Mouse (Mus musculus) testis, adult 2 months (tissue): Measurements from ENCODE around the gene Cd82. TPM values are rescaled to one million over a fixed set of nuclear protein-coding genes. Genes with fewer than 3 reads are reported as not detected.
A peak's percentile ranks its signal among the peaks of the same experiment; 100 is the strongest.

Experiments used
- H3K27ac ChIP-seq: fragments of 200-500 bp; 2 replicates; pipeline ENCODE4 v1.5.1; 2012; ENCODE audit warnings: low read depth, low read length; ENCODE audit not compliant: control insufficient read depth, insufficient read depth
- H3K27me3 ChIP-seq: fragments of 200-500 bp; 2 replicates; pipeline ENCODE4 v1.6.1; 2012; ENCODE audit warnings: mild to moderate bottlenecking, low read length, moderate library complexity; ENCODE audit not compliant: control insufficient read depth, insufficient read depth
- H3K36me3 ChIP-seq: fragments of 200-500 bp; 2 replicates; pipeline ENCODE4 v1.6.1; 2012; ENCODE audit warnings: mild to moderate bottlenecking, low read length; ENCODE audit not compliant: control insufficient read depth, insufficient read depth
- H3K4me1 ChIP-seq: fragments of 200-500 bp; 2 replicates; pipeline ENCODE4 v1.6.1; 2012; ENCODE audit warnings: low read length; ENCODE audit not compliant: control insufficient read depth, insufficient read depth
- H3K4me3 ChIP-seq: fragments of 200-500 bp; 2 replicates; pipeline ENCODE4 v1.5.1; 2012; ENCODE audit warnings: low read depth, mild to moderate bottlenecking, low read length, moderate library complexity, mixed read lengths; ENCODE audit not compliant: control insufficient read depth
- CTCF ChIP-seq: fragments of 200-500 bp; IDR thresholded peaks from 2 replicates; pipeline ENCODE4 v1.5.1; 2012; ENCODE audit warnings: low read depth, mild to moderate bottlenecking, inconsistent platforms, low read length, moderate library complexity; ENCODE audit not compliant: control insufficient read depth, insufficient read depth, insufficient replicate concordance
- POLR2A ChIP-seq: fragments of 200-500 bp; IDR thresholded peaks from 2 replicates; pipeline ENCODE4 v1.6.1; 2012; ENCODE audit warnings: low read depth, mild to moderate bottlenecking, inconsistent platforms, low read length, moderate library complexity; ENCODE audit not compliant: control insufficient read depth
- polyA plus RNA-seq: library from polyadenylated mRNA; depleted of rRNA; stranded (reverse); fragments of >200 nt; gene quantifications from 2 replicates; pipeline ENCODE4 v1.2.3, GENCODE M21; 2012

Gene Cd82
- polyA plus RNA-seq, 1 experiment, result 29.9 TPM

GRCm38 (mm10) chr2:93466314-93466713, 3.4 kb upstream of the Cd82 start:
- H3K4me1 ChIP-seq, result peaks cover 24% of the 10 kb centered on the region
- no peak overlapping the region for H3K27ac ChIP-seq
- H3K4me3 ChIP-seq, result no peak overlapping the region
- H3K36me3 ChIP-seq, result no peaks in the 10 kb centered on the region
- no peak for TF ChIP-seq CTCF
- no peak for TF ChIP-seq POLR2A
- no peaks in the 10 kb centered on the region for H3K27me3 ChIP-seq

- Histone ChIP-seq H3K27me3 (no peaks in the 10 kb centered on the region), H3K4me1 (peaks cover 17% of the 10 kb centered on the region), H3K36me3 (no peaks in the 10 kb centered on the region), H3K4me3 (peak overlapping the region; percentile 88), H3K27ac (peak overlapping the region; percentile 86)
- no peak for TF ChIP-seq CTCF
- peak; percentile 74 for TF ChIP-seq POLR2A
Measured at GRCm38 (mm10) chr2:93461869-93462714, 848 bp downstream of the Cd82 start.

- no peaks in the 10 kb centered on the region for H3K36me3 ChIP-seq
- H3K27ac ChIP-seq, result no peak overlapping the region
- peaks cover 17% of the 10 kb centered on the region for H3K4me1 ChIP-seq
- no peaks in the 10 kb centered on the region for H3K27me3 ChIP-seq
- TF ChIP-seq POLR2A, result no peak
- TF ChIP-seq CTCF, result no peak
- no peak overlapping the region for H3K4me3 ChIP-seq
Measured at GRCm38 (mm10) chr2:93460786-93461469, 2.0 kb downstream of the Cd82 start.

GRCm38 (mm10) chr2:93459208-93459920, 3.6 kb downstream of the Cd82 start:
- peaks cover 17% of the 10 kb centered on the region for H3K4me1 ChIP-seq
- H3K27ac ChIP-seq, result no peak overlapping the region
- no peaks in the 10 kb centered on the region for H3K27me3 ChIP-seq

GRCm38 (mm10) chr2:93458332-93459207, 4.4 kb downstream of the Cd82 start:
- Histone ChIP-seq H3K36me3 (no peaks in the 10 kb centered on the region), H3K4me3 (no peak overlapping the region), H3K27me3 (no peaks in the 10 kb centered on the region), H3K4me1 (peaks cover 17% of the 10 kb centered on the region), H3K27ac (no peak overlapping the region)
- TF ChIP-seq CTCF (no peak), POLR2A (no peak)

More at GRCm38 (mm10) chr2:93459208-93459920, 3.6 kb downstream of the Cd82 start:
- Histone ChIP-seq H3K4me3 (no peak overlapping the region), H3K36me3 (no peaks in the 10 kb centered on the region)
- TF ChIP-seq CTCF, result no peak
- TF ChIP-seq POLR2A, result no peak

- TF ChIP-seq POLR2A, result no peak
- no peak for TF ChIP-seq CTCF
- H3K27ac ChIP-seq, result no peak overlapping the region; the same call in 1 of the 2 replicates
- no peaks in the 10 kb centered on the region for H3K27me3 ChIP-seq
- H3K4me3 ChIP-seq, result no peak overlapping the region
- no peaks in the 10 kb centered on the region for H3K36me3 ChIP-seq
- H3K4me1 ChIP-seq, result peaks cover 12% of the 10 kb centered on the region
Measured at GRCm38 (mm10) chr2:93457426-93458130, 5.4 kb downstream of the Cd82 start.
